Mouse (Mus musculus) bone marrow, adult 2 months (tissue): ENCODE measurements around the gene Ncln.

Experiments
- CTCF ChIP-seq: fragments of 200-500 bp; IDR thresholded peaks from 2 replicates; pipeline ENCODE4 v1.5.1; 2011; ENCODE audit warnings: low read length, control low read depth; ENCODE audit not compliant: control insufficient read depth, insufficient read depth
- POLR2A ChIP-seq: fragments of 200-500 bp; IDR thresholded peaks from 2 replicates; pipeline ENCODE4 v1.6.1; 2011; ENCODE audit warnings: low read depth, mild to moderate bottlenecking, control low read depth, low read length, borderline replicate concordance; ENCODE audit not compliant: control insufficient read depth

- TF ChIP-seq POLR2A: no peak
- no peak for TF ChIP-seq CTCF
Measured at GRCm38 (mm10) chr10:81507691-81508489, 11.7 kb upstream of the Ncln start.
